9 mouse cellular contexts compared by ENCODE assay signal in genomic region chr15:100040541-100041266, GRCm38 (mm10). TPM values are rescaled to one million over a fixed set of nuclear protein-coding genes. Genes with fewer than 3 reads are reported as not detected.
DNase-seq lines count a peak whose midpoint lies in the region; ATAC-seq and TF ChIP-seq lines count a peak whose summit lies in the region.
"Had no signal": no experiment of that assay in that cellular context is flagged by ENCODE, and none has a peak within 500 bp of the region (broad histone marks: within the 10 kb centered on the region; RNA-seq: fewer than 3 reads in every experiment).

No protein-coding gene starts in this region.

- H3K27me3 ChIP-seq in heart, embryonic 14.5 days (ENCODE audit: control insufficient read depth, insufficient read depth, low read length) = no peaks in the 10 kb centered on the region
- peaks cover 42% of the 10 kb centered on the region for H3K27me3 ChIP-seq in liver, embryonic 15.5 days
- no peaks in the 10 kb centered on the region for H3K27me3 ChIP-seq in stomach, postnatal 0 days (ENCODE audit: control insufficient read depth, insufficient read depth, low read length)

- no peaks in the 10 kb centered on the region for H3K9me3 ChIP-seq in heart, embryonic 14.5 days (ENCODE audit: control insufficient read depth, low read length)
- H3K9me3 ChIP-seq in liver, embryonic 15.5 days (replicated peaks) = no peaks in the 10 kb centered on the region
- H3K9me3 ChIP-seq in stomach, postnatal 0 days (ENCODE audit: control insufficient read depth, low read length) = no peaks in the 10 kb centered on the region

- H3K27ac ChIP-seq in heart, embryonic 14.5 days (replicated peaks in 1 of 2; ENCODE audit: control insufficient read depth in 1 of 2, insufficient read depth in 1 of 2, low read depth in 2 of 2, low read length in 2 of 2) = peak overlapping the region in 1 of 2 experiments; percentile 48; a peak in 2 of 4 replicates
- no peak overlapping the region for H3K27ac ChIP-seq in liver, embryonic 15.5 days (replicated peaks)
- 0 out of 2 replicates have a peak overlapping the region, but pooled peaks have one; percentile 65 for H3K27ac ChIP-seq in stomach, postnatal 0 days (replicated peaks)

- H3K36me3 ChIP-seq in heart, embryonic 14.5 days (ENCODE audit: control insufficient read depth, insufficient read depth, low read length) = no peaks in the 10 kb centered on the region
- H3K36me3 ChIP-seq in liver, embryonic 15.5 days (replicated peaks) = no peaks in the 10 kb centered on the region
- no peaks in the 10 kb centered on the region for H3K36me3 ChIP-seq in stomach, postnatal 0 days (ENCODE audit: control insufficient read depth, insufficient read depth, low read length)

- H3K4me3 ChIP-seq in heart, embryonic 14.5 days (ENCODE audit: control insufficient read depth in 1 of 2, insufficient read depth in 1 of 2, low read depth in 1 of 2, low read length in 2 of 2) = peak overlapping the region; percentile 16 to 93; a peak in 3 of 4 replicates
- 0 out of 2 replicates have a peak overlapping the region, but pooled peaks have one; percentile 3 for H3K4me3 ChIP-seq in liver, embryonic 15.5 days (replicated peaks)
- H3K4me3 ChIP-seq in stomach, postnatal 0 days (ENCODE audit: low read depth, low read length) = peak overlapping the region; percentile 12; the same call in 1 of the 2 replicates
- H3K4me3 ChIP-seq: erythroblast, embryonic 14.5 days had no signal

- WGBS in heart, embryonic 14.5 days = 20% methylated on average over 14 of the region's 14 CpGs
- WGBS in liver, embryonic 15.5 days (ENCODE audit: insufficient replicate concordance) = 27% methylated on average over 14 of the region's 14 CpGs
- WGBS in stomach, postnatal 0 days = 29% methylated on average over 14 of the region's 14 CpGs

- TF ChIP-seq EP300 in stomach, postnatal 0 days (optimal IDR thresholded peaks at IDR 0.05) = no peak

- TF ChIP-seq CTCF in stomach, postnatal 0 days (IDR thresholded peaks at IDR 0.05; ENCODE audit: low read depth) = no peak

- DNase-seq in cerebellum, adult 11-12 months = peak; percentile 45
- DNase-seq in cerebellum, adult 8-10 months = no peak
- DNase-seq in retina, embryonic 14.5 days (ENCODE audit: low spot score) = peak; percentile 41
- no peak for DNase-seq in retina, postnatal 1 day
- DNase-seq in stomach, postnatal 0 days (ENCODE audit: low spot score) = no peak
- DNase-seq in urinary bladder, postnatal 25 days (ENCODE audit: low spot score) = no peak

- H3K4me1 ChIP-seq in heart, embryonic 14.5 days (ENCODE audit: control insufficient read depth in 2 of 2, insufficient read depth in 2 of 2, low read length in 2 of 2) = peaks cover 16 to 33% of the 10 kb centered on the region in 2 experiments
- peaks cover 44% of the 10 kb centered on the region for H3K4me1 ChIP-seq in liver, embryonic 15.5 days (replicated peaks)
- peaks cover 6% of the 10 kb centered on the region for H3K4me1 ChIP-seq in stomach, postnatal 0 days (replicated peaks; ENCODE audit: control insufficient read depth, insufficient read depth)

- no peak for ATAC-seq in heart, embryonic 14.5 days (ENCODE audit: insufficient number of reproducible peaks, insufficient read depth, low FRiP score, low read depth)
- no peak for ATAC-seq in liver, embryonic 15.5 days (ENCODE audit: insufficient read depth)
- no peak for ATAC-seq in stomach, postnatal 0 days (ENCODE audit: low FRiP score, low TSS enrichment)

- peak overlapping the region; percentile 99 for H3K9ac ChIP-seq in heart, embryonic 14.5 days (ENCODE audit: low read length)
- no peak overlapping the region for H3K9ac ChIP-seq in liver, embryonic 15.5 days
- H3K9ac ChIP-seq in stomach, postnatal 0 days (ENCODE audit: low read length) = peak overlapping the region; percentile 27; the same call in 1 of the 2 replicates

- H3K4me2 ChIP-seq in heart, embryonic 14.5 days (ENCODE audit: low read length) = peak overlapping the region; percentile 82
- H3K4me2 ChIP-seq in liver, embryonic 15.5 days = peak overlapping the region; percentile 33
- H3K4me2 ChIP-seq in stomach, postnatal 0 days (replicated peaks; ENCODE audit: low read depth) = peak overlapping the region; percentile 88

RNA-seq across cellular contexts. Expression of gene Dip2b, which starts 2.2 kb away (rescaled TPM):
- 20.2 and 20.3 TPM in 2 replicates for polyA plus RNA-seq in heart, embryonic 14.5 days (2014; fragmentation: Nextera tagmentation; extraction: Ambion mirVana)
- 2.4 and 2.5 TPM in 2 replicates for polyA plus RNA-seq in liver, embryonic 15.5 days (2015; fragmentation: Nextera tagmentation; extraction: Ambion mirVana)
- polyA plus RNA-seq in stomach, postnatal 0 days (2015; fragmentation: Nextera tagmentation; extraction: Ambion mirVana) = 5.2 TPM in 2 replicates

Comparison
In these comparisons a context has a peak if more than half of its experiments do, and no peak if none do; other contexts are left out.
1. DNase-seq: peak in cerebellum, adult 11-12 months (single experiment) and retina, embryonic 14.5 days (single experiment); none in cerebellum, adult 8-10 months (single experiment), retina, postnatal 1 day (single experiment), stomach, postnatal 0 days (single experiment) and urinary bladder, postnatal 25 days (single experiment).
2. H3K4me2 ChIP-seq: peak in every context shown above with its lines; median percentile 88 in stomach, postnatal 0 days; 82 in heart, embryonic 14.5 days; 33 in liver, embryonic 15.5 days.
3. H3K4me3 ChIP-seq: peak in every context shown above with its lines; median percentile 54 in heart, embryonic 14.5 days; 12 in stomach, postnatal 0 days; 3 in liver, embryonic 15.5 days.